Mouse (Mus musculus) stomach, embryonic 16.5 days (tissue): ENCODE results near the gene Slc15a2. TPM values are rescaled to one million over a fixed set of nuclear protein-coding genes. Genes with fewer than 3 reads are reported as not detected.
A peak's percentile ranks its signal among the peaks of the same experiment; 100 is the strongest.

Source experiments
- ATAC-seq: fragments of 200-750 bp; cut with Nextera tagmentation; 2 replicates; pipeline ENCODE4 v1.8.0; 2017; ENCODE audit warnings: moderate number of reproducible peaks, moderate TSS enrichment; ENCODE audit not compliant: insufficient read depth, low FRiP score
- H3K27ac ChIP-seq: fragments of 300-500 bp; sonication (generic); 2 replicates; pipeline ENCODE4 v1.5.1; 2014; ENCODE audit warnings: low read length
- H3K27me3 ChIP-seq: fragments of 300-500 bp; sonication (generic); 2 replicates; pipeline ENCODE4 v1.6.1; 2014; ENCODE audit warnings: low read length, control low read depth, mixed read lengths; ENCODE audit not compliant: control insufficient read depth, insufficient read depth
- H3K36me3 ChIP-seq: fragments of 300-500 bp; sonication (generic); 2 replicates; pipeline ENCODE4 v1.6.1; 2014; ENCODE audit warnings: low read length; ENCODE audit not compliant: control insufficient read depth, insufficient read depth
- H3K4me1 ChIP-seq: fragments of 300-500 bp; sonication (generic); 2 replicates; pipeline ENCODE4 v1.6.1; 2014; ENCODE audit warnings: low read length, control low read depth, mixed read lengths; ENCODE audit not compliant: control insufficient read depth, insufficient read depth
- H3K4me2 ChIP-seq: fragments of 300-500 bp; sonication (generic); 2 replicates; pipeline ENCODE4 v1.6.1; 2014; ENCODE audit warnings: low read depth, low read length, mixed read lengths
- H3K4me3 ChIP-seq: fragments of 300-500 bp; sonication (generic); replicated peaks from 2 replicates; pipeline ENCODE4 v1.5.1; 2014; ENCODE audit warnings: mild to moderate bottlenecking, low read length
- H3K9ac ChIP-seq: fragments of 300-500 bp; sonication (generic); 2 replicates; pipeline ENCODE4 v1.6.1; 2014; ENCODE audit warnings: low read length
- H3K9me3 ChIP-seq: fragments of 300-500 bp; sonication (generic); replicated peaks from 2 replicates; pipeline ENCODE4 v1.6.1; 2016; ENCODE audit warnings: low read length, control low read depth; ENCODE audit not compliant: control insufficient read depth
- WGBS: fragments of 180-500 bp; shearing (Covaris S2); extraction: QIAGEN DNeasy Blood & Tissue Kit; methylation state at CpG from one replicate; pipeline ENCODE4 v1.1.7; 2014; 5-methylcytosine and 5-hydroxymethylcytosine counted together
- polyA plus RNA-seq: library from polyadenylated mRNA; unstranded; fragments of >200 nt; fragmentation: Nextera tagmentation; extraction: Ambion mirVana; gene quantifications from 2 replicates; pipeline ENCODE4 v1.2.1, GENCODE M21; 2015

Slc15a2 gene
- 4.0 and 4.7 TPM in 2 replicates for polyA plus RNA-seq

DNA sequence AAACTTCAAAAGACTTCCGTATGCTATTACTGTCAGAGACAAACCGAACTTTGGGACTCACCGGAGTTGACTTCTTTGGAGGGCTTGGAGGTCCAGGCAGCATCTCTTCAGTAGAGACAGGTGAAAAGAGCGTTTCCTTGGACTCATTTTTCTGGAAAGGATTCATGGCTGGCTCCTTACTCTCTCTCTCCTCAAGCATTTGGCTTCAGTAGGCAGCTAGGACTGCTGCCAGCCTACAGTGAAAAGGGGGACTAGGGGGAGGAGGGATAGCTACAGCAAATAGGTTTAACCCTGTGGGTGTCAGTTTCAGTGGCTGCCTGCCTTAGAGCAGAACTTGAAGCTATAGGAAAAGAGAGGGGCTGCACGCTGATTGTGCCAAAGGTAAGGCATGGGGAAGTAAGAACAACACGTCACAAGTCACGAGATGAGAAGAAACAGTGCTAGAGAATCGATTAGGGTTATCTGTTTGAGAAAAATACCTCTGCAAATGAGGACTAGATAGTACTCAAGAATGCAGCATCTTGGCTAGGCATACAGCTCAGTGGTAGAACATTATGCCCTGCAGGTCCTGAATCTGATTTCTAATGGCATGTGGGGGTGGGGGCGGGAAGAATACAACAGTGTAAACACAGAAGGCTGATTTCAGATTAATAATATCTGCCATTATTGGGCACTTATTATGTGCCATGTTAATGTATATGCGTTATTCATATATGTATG is at the start of gene Slc15a2:
Slc15a2 (minus strand) TSS at position 369 of the 720 bp plus-strand sequence.
- H3K36me3 ChIP-seq: no peaks in the 10 kb centered on the region
- no peaks in the 10 kb centered on the region for H3K9me3 ChIP-seq
- peak within 1 kb of the TSS; percentile 17; the same call in 1 of the 2 replicates for H3K4me2 ChIP-seq
- H3K9ac ChIP-seq: no peak within 1 kb of the TSS
- peak within 1 kb of the TSS; percentile 22 for H3K4me3 ChIP-seq
- WGBS: 55% methylated on average over 10 of the region's 10 CpGs
- H3K4me1 ChIP-seq: 0 out of 2 replicates have a peak, but pooled peaks cover 4% of the 10 kb centered on the region
- no peaks in the 10 kb centered on the region for H3K27me3 ChIP-seq
- H3K27ac ChIP-seq: no peak within 1 kb of the TSS
- no peak; the same call in 1 of the 2 replicates for ATAC-seq

GRCm38 (mm10) chr16:36828820-36829219 is 44.1 kb upstream of the Slc15a2 start:
- no peak for ATAC-seq
- no peaks in the 10 kb centered on the region for H3K36me3 ChIP-seq
- 4% methylated on average over 11 of the region's 11 CpGs for WGBS
- peak overlapping the region; percentile 80 for H3K4me2 ChIP-seq
- peak overlapping the region; percentile 72 for H3K9ac ChIP-seq
- H3K9me3 ChIP-seq: no peaks in the 10 kb centered on the region
- H3K4me3 ChIP-seq: peak overlapping the region; percentile 84
- no peaks in the 10 kb centered on the region for H3K27me3 ChIP-seq
- H3K27ac ChIP-seq: no peak overlapping the region
- peaks cover 10% of the 10 kb centered on the region for H3K4me1 ChIP-seq

- peak; percentile 99 for ATAC-seq
- WGBS: under 1% methylated on average over 62 of the region's 64 CpGs
- no peaks in the 10 kb centered on the region for H3K9me3 ChIP-seq
Observed at GRCm38 (mm10) chr16:36828054-36828786, 43.5 kb upstream of the Slc15a2 start, which contains the start of gene Iqcb1. Gene Iqcb1 (plus strand): TSS chr16:36828385.

GRCm38 (mm10) chr16:36827611-36828053 is 42.9 kb upstream of the Slc15a2 start:
- ATAC-seq: no peak; the same call in 1 of the 2 replicates
- no peak overlapping the region; the same call in 1 of the 2 replicates for H3K27ac ChIP-seq
- H3K36me3 ChIP-seq: no peaks in the 10 kb centered on the region
- 8% methylated on average over 11 of the region's 11 CpGs for WGBS
- peak overlapping the region; percentile 72 for H3K9ac ChIP-seq
- no peaks in the 10 kb centered on the region for H3K27me3 ChIP-seq
- H3K4me1 ChIP-seq: peaks cover 10% of the 10 kb centered on the region
- peak overlapping the region; percentile 84 for H3K4me3 ChIP-seq
- no peaks in the 10 kb centered on the region for H3K9me3 ChIP-seq
- peak overlapping the region; percentile 80 for H3K4me2 ChIP-seq

More at GRCm38 (mm10) chr16:36828054-36828786, 43.5 kb upstream of the Slc15a2 start, which contains the start of gene Iqcb1:
- Histone ChIP-seq H3K36me3 (no peaks in the 10 kb centered on the region), H3K27me3 (no peaks in the 10 kb centered on the region), H3K9ac (peak within 1 kb of the TSS; percentile 72), H3K27ac (no peak within 1 kb of the TSS; the same call in 1 of the 2 replicates), H3K4me1 (peaks cover 10% of the 10 kb centered on the region), H3K4me2 (peak within 1 kb of the TSS; percentile 80), H3K4me3 (peak within 1 kb of the TSS; percentile 84)

DNA sequence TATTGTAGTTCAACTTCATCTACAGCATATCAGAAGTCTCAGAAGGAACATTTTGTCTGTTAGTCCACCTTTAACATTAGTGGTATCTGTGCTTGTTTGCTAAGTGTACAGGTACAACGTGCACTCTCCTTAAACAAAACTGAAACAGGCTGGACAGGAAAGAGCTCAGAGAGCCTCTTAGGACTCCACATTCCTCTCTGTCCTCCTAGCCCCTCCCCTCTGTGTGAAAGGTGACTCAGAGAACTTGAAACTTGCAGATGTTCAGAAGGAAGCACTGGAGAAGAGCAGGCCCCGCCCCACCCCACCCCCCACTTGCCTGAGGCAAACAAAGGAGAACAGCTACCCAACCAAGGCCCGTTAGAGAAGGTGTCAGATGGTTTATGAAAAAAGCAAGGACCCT is 36.7 kb upstream of the Slc15a2 start:
- peaks cover 6% of the 10 kb centered on the region; the same call in 1 of the 2 replicates for H3K4me1 ChIP-seq
- H3K36me3 ChIP-seq: no peaks in the 10 kb centered on the region
- peak; percentile 53; the same call in 1 of the 2 replicates for ATAC-seq

DNA sequence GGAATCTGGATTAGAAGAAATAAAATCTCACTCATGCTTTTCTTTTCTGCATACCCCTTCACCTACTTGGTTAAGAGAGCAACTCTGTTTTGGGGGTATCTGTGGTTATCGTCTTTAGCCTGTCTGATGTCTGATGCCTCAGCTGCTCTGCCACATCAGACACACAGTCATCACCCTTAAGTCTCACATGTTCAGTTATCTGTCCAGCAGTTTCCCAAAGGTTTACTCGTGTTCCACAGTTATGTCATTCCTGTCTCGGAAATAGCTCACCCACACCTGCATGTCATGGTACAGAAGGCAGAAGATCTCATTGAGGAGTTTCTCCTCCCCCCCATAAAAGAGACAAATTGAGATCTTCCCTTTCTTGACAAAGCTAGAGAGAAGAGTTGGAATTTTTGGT is 36.0 kb upstream of the Slc15a2 start:
- Histone ChIP-seq H3K9ac (no peak overlapping the region), H3K27ac (no peak overlapping the region), H3K4me1 (peaks cover 6% of the 10 kb centered on the region; the same call in 1 of the 2 replicates), H3K4me3 (no peak overlapping the region), H3K9me3 (no peaks in the 10 kb centered on the region), H3K4me2 (no peak overlapping the region), H3K27me3 (no peaks in the 10 kb centered on the region), H3K36me3 (no peaks in the 10 kb centered on the region)
- WGBS: 75% methylated on average over 3 of the region's 3 CpGs
- ATAC-seq: no peak

More for the DNA sequence above, 36.7 kb upstream of the Slc15a2 start:
- no peaks in the 10 kb centered on the region for H3K9me3 ChIP-seq
- no peak overlapping the region for H3K9ac ChIP-seq
- no peaks in the 10 kb centered on the region for H3K27me3 ChIP-seq
- no peak overlapping the region for H3K4me2 ChIP-seq
- H3K27ac ChIP-seq: no peak overlapping the region
- H3K4me3 ChIP-seq: no peak overlapping the region
- WGBS: 3% methylated on average over 3 of the region's 3 CpGs

DNA sequence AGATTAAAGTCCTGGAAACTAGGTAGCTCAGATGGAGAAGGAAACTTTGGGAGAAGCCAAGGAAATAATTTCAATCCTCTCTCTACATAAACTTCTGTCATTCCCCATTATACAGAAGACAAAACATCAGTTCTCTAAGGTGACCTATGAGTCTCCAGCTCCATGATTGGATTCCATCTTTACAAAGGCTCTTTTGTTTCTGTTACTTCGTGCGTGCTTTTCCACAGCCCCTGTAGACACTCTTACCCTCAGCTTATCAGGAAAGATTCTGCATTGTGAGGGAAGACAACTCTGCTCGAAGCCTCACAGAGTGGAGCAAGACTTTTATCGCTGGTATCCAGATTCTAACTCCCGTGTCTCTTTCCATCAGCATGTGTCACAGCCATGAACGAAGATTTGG is 35.3 kb upstream of the Slc15a2 start:
- Histone ChIP-seq H3K9me3 (no peaks in the 10 kb centered on the region), H3K36me3 (no peaks in the 10 kb centered on the region), H3K4me1 (peaks cover 6% of the 10 kb centered on the region; the same call in 1 of the 2 replicates), H3K27ac (no peak overlapping the region), H3K27me3 (no peaks in the 10 kb centered on the region), H3K4me2 (no peak overlapping the region), H3K4me3 (no peak overlapping the region), H3K9ac (no peak overlapping the region)
- no peak for ATAC-seq
- WGBS: 79% methylated on average over 6 of the region's 6 CpGs

- Histone ChIP-seq H3K36me3 (no peaks in the 10 kb centered on the region), H3K4me1 (peaks cover 6% of the 10 kb centered on the region; the same call in 1 of the 2 replicates), H3K9ac (no peak overlapping the region), H3K9me3 (no peaks in the 10 kb centered on the region), H3K27me3 (no peaks in the 10 kb centered on the region), H3K27ac (no peak overlapping the region), H3K4me2 (no peak overlapping the region), H3K4me3 (no peak overlapping the region)
- WGBS: 11% methylated on average over 7 of the region's 7 CpGs
- peak; percentile 83; the same call in 1 of the 2 replicates for ATAC-seq
Observed at GRCm38 (mm10) chr16:36817321-36817926, 32.7 kb upstream of the Slc15a2 start.
